Mouse (Mus musculus): Measurements from ENCODE around the gene Srgap1. TPM values are rescaled to one million over a fixed set of nuclear protein-coding genes. Genes with fewer than 3 reads are reported as not detected.

The Srgap1 gene
- 1 to 10 TPM; 1.6 TPM for total RNA-seq (2021)
- long read RNA-seq, experiment 1, full-length matches to known transcripts: 2 of 2 reads
- long read RNA-seq, experiment 1, partial matches to known transcripts: 0 of 2 reads
- long read RNA-seq, experiment 1, other reads (novel, unspliced or antisense): 0 of 2 reads
- long read RNA-seq, experiment 2: 0 reads

DNA sequence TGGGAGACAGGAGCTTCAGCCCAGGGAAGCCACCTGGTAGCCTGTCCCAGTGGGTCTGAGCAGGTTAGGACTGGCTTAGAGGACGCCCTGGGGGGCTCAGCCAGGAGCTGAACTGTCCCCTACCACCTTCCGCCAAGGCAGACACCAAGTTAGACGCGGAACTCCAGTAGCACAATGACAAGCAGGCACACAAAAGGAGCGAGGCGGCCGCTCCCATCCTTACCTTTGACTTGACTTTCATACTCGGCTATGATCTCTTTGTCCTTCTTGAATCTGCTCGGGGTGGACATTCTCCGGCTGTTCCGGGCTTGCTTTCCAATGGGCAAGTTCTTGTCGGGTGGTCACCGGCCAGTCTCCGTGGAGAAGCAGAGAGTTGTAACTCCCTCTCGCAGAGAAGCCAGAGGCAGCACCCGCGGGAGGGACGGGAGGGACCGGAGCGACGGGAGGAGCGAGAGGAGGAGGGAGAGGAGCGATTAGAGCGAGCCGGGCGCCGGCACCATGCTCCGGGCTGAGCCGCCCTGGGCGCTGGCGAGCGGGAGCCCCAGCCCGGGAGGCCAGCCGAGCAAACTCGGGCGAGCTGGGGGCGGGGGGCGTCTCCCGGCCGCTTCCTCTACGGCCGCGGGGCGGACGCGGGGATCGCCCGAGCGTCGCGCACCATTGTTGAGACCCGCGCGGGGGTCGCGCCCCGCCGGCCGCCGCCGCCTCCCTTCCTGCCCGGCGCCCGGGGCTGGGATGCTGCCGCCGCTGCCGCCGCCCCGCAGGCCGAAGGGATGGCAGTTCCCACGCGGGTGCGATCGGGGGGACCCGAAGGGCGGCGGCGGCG lies at the start of gene Srgap1:
TSS of gene Srgap1 (minus strand) at position 412 of the 823 bp plus-strand sequence.
- peak; percentile 61 to 74 for DNase-seq

DNA sequence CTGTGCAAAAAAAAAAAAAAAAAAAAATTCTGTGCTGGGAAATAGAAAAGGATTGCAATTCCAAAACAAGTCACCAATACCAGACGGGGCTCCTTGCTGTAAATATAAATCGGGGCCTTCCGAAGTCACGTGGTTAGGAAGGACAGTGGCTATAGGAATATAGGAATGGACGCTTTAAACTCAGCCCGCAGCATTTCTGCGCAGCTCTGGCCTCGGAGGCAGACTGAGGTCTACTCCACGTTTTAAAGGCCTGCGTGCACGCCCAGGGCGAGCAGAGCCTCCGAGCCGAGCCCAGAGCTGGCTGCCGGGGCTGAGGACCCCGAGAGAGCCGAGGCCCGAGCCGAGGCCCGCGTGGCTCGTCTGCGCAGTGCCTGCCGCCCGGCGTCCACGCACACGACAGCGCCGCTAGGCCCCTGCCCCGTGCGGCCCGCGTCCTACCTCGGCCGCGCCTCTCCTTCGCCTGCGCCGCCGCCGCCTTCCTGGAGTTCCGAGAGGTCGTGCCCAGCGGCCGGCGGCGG lies 49.4 kb upstream of the Srgap1 start:
- DNase-seq: no peak

DNA sequence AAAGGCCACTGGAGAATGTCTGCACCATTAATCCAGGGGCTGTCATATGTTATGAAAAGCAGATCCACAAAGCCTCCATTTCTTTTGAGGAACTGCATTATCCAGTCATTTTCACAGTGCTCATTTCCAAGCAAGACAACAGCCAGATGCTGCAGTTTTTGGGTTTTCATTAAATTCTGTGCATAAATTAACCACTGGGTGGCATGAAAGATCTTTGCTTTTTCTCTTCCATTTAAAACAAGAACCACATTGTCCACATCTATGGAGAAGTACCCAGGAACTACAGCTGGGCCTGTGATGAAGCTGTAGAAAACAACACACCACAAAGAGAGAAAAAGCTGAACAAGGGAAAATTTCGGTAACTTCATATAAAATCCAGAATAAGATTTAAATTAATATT lies 43.4 kb upstream of the Srgap1 start:
- no peak for DNase-seq

DNA sequence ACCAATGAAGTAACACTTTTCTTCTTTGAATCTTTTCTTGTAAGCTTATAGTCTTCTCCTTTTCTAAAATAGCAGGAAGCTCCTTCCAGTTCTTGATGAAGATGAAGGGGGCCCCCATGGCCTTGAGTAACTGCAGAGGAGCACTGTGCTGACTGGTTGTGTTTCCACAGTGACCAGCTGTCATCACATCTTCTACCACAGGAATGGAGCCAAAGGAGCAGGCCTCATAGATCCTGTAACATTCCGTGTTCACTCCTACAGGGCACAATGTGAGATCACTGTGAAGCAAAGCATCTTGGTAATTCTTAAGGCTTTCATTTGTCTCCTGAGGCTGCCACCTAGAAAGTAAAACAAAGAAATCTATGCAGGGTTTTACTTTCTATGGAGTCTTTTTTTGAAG lies 34.2 kb upstream of the Srgap1 start:
- no peak for DNase-seq

DNA sequence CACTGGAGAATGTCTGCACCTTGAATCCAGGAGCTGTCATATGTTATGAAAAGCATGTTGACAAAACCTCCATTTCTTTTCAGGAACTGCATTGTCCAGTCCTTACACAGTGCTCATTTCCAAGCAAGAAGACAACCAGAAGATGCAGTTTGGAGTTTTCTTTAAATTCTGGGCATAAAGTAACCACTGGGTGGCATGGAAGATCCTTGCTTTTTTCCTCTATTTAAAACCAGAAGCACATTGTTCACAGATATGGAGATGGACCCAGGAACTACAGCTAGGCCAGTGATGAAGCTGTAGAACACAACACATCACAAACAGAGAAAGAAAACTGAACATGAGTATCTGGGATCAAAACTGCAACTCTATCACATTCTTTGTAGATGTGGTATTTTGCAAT lies 22.0 kb upstream of the Srgap1 start:
- DNase-seq: no peak

DNA sequence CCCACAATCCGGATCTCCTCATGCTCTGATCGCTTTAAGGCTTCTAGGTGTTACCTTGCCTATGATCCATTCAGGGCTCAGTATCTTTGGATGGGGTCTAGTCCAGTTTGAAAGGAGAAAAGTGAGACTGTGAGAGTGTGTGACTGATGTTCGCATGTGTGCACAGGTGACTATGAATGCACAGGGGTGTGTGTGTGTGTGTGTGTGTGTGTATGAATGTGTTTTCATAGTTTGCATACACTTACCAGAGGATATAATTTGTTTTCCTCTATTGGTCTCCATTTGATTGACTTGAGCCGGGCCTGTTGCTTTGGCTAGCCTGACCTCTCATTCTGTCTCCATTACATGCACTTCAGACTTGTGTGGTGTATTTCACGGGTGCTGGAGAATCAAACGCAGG lies 8.7 kb upstream of the Srgap1 start:
- no peak for DNase-seq

DNA sequence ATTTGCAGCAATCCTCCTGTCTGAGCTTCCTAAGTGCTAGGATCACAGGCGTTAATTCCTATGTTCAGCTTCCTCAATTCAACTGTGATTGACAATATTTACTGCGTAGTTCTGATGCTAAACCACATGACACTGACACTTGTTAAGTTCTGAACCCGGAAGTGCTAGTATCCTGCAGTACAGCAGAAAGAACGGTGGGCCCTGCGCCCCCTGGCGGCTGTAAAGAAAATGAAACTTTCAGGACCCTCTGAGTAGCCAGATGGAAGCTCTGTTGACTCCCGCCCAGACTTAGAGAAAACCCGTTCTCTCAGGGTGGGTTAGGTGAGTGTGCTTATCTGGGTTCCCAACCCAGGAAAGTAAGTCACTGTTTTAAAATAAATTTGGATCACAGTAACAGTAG lies 7.4 kb upstream of the Srgap1 start:
- peak; percentile 57 to 59 for DNase-seq

DNA sequence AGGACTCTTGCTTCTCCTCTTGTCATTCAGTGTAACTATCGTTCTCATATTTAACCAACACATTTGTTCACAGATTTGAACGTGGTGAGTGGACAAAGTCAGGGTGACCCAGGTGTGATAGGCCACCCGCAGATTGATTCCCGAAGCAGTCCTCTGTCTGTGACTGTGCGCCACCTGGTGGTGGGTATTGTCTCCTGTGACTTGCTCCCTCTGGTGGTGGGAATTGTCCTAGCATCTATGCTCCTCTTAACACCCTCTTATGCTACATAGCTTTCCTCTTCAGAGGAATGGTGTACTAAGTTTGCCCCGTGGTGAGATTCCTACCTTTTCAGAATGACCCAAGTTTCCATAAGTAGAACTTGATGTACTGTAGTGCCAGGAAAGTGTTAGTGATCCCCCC lies 4.7 kb upstream of the Srgap1 start:
- peak; percentile 78 to 97 for DNase-seq

DNA sequence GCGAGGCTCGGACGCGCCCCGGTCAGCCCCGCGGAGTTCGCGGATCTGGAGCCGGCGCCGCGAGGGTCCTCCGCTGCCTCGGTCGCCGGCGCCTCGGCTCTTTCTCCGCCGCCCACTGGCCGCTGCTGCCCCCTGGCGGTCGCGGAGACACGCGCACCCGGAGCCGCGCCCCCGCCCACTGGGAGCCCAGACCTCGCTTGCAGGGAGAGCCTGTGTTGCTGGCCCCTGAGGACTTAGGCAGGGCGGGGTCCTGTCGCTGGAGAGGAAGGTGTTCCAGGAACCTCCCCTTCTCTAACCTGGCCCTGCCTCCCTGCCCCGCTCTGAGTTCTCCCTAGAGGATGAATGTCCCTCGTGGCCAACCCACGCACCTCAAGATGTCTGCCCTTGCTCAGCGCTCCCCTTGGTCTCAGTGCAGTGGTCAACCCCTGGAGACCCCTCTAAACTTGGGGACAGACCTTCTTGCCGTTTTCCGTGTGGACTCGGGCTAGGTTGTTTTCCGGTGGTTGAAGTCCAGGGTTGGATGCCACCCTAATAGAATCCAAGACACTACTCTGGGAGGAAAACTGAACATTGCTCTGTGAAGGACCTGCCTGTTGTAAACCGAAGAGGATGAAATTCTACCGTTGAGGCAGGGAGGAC lies 731 bp upstream of the Srgap1 start:
- peak; percentile 82 to 90 for DNase-seq

DNA sequence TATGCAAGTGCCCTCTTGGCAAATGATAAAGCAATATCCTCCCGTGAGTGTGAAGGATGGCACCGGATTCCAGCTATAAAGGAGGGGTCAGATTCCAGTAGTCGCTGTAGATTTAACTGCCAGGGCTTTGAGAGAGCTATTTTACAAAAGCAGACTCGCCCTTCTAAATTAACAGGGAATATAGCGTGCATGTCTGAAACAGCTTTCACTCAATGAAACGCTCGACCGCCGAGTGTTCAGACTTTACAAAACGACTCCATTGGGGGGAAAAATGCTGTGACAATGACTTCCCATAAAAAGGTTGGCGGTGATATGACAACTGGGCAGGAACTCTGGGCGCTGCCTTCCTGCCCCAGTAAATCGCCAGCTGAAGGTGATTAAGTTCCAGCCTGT lies 608 bp downstream of the Srgap1 start:
- DNase-seq: no peak

DNA sequence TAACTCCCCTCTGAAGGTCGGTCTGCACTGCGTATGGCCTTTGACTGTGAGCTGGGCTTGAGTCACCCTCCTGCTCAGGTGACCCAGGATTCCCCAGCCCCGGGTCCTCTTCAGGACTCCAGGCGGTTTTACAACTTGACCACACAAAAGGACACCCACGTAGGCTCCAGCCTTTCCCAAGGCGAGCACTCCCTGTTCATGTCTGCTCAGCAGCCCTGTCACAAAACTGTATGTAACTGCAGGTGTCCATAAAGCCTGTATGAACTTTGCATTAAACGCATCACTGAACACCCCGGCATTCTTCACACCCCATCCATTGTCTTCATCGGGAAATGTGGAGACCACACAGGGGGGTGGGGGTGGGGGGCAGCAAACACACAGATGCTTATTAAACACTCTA lies 1.2 kb downstream of the Srgap1 start:
- DNase-seq: no peak

DNA sequence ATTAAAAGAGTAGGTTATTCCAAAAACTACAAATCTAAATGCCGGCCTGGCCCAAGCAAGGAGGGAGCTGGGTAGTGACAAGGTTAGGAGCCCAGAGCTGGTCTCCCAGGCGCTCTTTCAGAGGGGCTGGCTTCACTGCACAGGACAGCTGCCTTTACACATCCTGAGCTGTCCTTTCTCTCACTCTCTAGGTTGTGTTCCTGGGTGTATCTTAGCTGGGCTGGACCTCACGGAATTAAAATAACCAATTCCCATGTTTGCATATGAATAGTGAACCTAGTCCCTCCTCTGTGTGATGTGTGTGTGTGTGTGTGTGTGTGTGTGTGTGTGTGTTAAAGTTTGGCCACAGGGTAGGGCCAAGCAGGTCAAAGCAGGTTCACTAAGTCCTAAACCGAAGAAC lies 2.2 kb downstream of the Srgap1 start:
- no peak for DNase-seq

DNA sequence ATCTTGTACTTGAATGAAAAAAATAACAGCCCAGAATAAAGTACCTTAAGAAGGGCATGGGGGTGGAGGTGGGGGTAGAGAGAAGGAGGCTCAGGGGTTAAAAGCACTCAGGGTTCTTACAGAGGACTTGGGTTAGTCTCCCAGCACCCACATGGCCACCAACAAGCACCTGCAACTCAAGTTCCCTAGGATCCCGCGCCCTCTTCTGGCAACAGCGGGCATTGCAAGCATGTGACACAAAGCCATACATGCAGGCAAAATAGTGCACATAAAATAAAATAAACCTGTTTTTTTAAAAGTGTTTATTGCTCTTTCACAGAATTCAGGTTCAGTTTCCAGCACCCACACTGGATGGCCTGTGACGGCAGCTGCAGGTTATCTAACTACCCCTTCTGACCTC lies 6.7 kb downstream of the Srgap1 start:
- DNase-seq: no peak

DNA sequence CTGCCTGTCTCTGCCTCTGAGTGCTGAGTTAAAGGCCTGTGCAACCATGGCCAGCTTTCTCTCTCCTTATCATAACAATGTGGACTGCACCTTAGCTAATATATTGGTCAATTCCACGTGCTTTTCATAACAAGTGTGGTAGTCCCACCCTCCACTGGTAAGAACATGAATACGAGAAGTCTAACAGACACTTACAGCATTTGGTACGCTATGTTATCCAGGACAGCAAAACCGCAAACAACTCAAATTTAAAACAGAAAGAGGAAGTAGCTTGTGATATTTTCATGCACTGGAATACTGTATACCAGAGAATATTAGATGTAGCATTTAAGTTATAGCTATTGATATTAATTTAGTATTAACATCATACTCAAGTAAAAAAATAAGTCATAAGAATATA lies 7.5 kb downstream of the Srgap1 start:
- no peak for DNase-seq

DNA sequence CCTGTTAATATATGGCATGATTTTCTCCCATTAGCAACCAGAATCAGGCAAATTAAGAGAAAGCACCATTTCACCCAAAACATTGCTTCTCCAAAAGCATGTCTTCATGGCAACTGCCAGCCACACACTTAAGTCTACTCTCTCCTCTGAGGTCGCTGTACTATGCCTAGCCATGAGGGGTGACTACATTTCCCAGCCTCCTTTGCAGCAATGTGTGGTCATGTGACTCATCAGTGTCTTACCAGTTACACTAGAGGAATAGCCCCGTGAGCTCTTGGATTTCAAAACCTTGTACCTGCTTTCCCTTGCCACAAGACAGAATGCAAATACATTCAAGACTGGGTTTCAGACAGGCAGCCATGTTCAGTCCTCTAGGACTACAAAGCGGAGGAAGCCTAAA lies 8.6 kb downstream of the Srgap1 start:
- DNase-seq: no peak

DNA sequence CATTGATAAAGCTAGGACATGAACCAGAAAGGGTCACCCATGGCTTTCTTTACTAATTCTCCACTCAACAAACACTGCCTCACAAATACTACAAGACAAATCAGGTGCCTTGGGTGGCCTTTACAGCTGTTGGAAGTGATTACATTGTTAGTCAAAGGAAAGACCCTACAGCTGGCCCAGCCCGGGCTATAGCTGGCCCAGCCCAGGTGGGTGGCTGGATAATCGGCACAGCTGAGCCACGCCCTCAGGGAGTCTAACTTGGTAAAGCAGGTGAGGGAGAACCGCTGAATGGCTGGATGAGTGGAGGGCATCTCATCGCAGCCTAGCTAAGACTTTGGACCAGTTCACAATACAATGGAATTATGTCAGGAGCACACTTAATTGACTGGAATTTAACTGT lies 13.8 kb downstream of the Srgap1 start:
- no peak for DNase-seq

DNA sequence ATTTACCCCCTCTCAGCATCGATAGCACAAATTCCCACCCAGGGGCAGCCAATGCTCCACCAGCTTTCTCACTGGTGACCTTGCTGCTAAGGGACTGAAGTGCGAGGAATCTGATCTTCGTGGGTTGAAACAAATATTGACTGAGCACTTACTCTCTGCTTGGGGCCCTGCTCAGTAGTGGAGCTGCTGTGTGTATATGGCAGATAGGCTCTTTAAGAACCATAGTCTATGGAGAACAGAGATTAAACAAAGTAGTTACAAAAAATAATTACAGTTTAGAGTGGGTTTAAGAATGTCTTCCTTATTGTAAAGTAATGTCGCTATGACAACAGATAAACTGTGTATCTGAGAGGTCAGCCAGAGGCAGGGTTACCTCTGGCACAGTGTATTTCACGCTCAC lies 16.7 kb downstream of the Srgap1 start:
- no peak for DNase-seq

DNA sequence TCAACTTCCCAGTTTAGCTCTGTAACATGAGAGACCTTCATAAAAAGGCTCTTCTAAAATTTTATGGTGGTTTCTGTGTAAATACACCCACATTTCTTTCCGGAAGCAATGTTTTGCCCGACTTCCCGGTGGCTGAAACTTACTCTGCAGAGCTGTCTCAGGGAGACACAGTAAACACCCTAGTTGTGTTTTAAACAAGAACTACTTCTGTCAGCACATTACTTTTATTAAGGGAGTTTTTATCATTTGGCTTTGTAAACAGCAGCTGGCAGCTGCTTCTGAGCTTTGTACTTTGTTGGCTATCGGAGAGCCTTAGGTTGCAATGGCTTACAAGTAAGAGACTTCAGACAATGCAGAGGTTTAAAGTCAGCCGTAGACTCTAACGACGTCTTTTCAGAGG lies 17.4 kb downstream of the Srgap1 start:
- DNase-seq: no peak

DNA sequence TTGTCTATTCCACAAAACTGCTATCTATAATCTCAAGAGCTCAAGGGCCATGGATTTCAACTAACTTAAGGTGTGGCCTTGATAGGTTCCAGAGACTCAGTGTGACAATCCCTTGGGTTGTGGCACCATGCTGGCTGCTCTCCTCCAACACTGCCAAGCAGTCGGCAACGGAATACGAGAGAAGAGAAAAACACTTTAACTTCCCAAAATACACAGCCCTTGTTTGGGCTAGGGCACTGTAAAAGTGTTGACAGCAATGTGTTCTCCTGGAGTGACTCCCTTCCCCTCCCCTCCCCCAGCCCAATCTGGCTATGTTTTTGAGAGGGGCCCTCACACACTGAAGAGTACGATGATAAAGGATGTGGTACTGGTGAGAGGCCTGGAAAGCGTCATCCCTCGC lies 21.9 kb downstream of the Srgap1 start:
- DNase-seq: peak in 1 of 2 experiments; percentile 11

DNA sequence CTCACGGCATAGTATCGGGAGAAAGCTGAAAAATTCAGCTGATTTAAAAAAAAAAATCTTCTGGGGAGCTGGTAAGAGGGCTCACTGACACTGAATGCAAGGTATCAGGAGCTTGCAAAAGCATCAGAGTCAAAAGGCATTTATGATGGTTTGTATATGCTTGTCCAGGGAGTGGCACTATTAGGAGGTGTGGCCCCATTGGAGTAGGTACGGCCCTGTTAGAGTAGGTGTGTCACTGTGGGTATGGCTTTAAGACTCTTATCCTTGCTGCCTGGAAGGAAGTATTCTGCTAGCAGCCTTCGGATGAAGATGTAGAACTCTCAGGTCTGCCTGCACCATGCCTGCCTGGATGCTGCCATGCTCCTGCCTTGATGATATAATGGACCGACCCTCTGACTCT lies 26.2 kb downstream of the Srgap1 start:
- no peak for DNase-seq

DNA sequence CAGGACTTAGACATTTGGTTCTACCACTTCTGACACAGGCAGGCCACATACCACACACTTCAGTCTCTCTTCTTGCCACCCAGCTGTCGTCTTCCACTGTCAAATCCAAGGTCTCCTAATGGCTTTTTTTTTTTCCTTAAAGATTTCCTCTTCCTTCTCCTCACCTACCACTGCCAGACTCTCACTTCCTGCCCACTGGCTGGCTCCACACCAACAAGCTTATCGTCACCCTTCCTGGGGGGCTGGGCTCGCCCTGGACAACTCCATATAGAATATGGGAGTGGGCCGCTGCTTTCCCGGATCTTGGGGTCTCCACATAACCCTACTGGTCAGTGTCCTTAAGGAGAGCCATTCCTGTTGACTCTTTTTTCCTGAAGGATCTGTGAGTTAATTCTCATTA lies 26.9 kb downstream of the Srgap1 start:
- no peak for DNase-seq

DNA sequence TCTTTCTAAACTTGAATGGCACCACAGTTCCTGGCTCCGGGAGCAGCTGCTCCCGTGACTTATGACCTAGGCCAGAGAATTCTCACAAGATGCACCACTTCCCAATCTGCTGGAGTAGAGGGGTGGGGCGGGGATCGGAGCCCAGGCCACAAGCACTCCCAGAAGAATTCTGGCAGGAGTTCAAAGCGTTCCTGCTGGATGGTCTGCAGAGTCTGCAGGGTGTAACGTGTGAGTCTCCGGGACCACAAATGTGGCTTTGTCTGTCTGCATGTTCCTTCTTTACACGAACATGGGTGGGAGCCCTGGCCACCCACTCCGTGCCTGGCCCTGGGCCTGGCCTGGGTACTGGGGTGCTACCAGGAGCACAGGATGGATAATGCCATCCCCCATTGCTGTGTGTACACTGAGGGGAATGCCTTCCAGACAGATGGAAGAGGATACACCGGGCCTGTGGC lies 28.5 kb downstream of the Srgap1 start:
- DNase-seq: peak; percentile 24 to 34

DNA sequence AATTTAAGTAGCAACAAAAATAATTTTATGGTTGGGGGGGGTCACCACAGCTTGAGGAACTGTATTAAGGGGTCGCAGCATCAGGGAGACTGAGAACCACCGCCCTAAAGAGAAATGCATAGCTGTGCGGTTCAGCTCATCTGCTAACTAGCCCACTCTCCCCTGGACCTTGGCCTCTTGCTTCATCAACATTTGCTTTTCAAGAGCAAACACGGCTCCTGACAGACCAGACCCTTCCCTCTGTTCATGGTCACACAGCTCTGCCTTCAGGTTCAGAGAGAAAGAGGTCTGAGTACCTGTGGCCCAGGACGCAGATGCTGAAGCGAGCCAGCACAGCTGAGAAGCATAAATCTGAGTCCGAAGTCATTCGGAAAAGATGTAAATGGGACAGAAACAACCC lies 29.4 kb downstream of the Srgap1 start:
- no peak for DNase-seq

All from heart, adult 18-20 months (tissue).